Mouse (Mus musculus) midbrain, embryonic 14.5 days (tissue): ENCODE measurements at regions not wholly inside any gene's neighbourhood (a gene's known extent, or its start where the extent isn't known, plus 50 kb on each side); places are given as distances from the start of the nearest gene placed in this dataset.
A peak's percentile ranks its signal among the peaks of the same experiment; 100 is the strongest.
"Not testable (repeated sequence)": the region's sequence is repeated elsewhere in the genome, so short reads cannot be mapped to it uniquely, and the experiment has no call there.

ENCODE experiments used
- ATAC-seq: fragments of 200-750 bp; cut with Nextera tagmentation; 2 replicates; pipeline ENCODE4 v1.8.0; 2017; ENCODE audit warnings: moderate number of reproducible peaks, moderate library complexity; ENCODE audit not compliant: low FRiP score, low TSS enrichment
- DNase-seq: peaks from one replicate; pipeline ENCODE4 v3.0.0-alpha.2; 2015
- H3K27ac ChIP-seq: fragments of 300-500 bp; sonication (generic); replicated peaks from 2 replicates; pipeline ENCODE4 v1.5.1; 2014; ENCODE audit warnings: mild to moderate bottlenecking, low read depth, low read length, moderate library complexity
- H3K27me3 ChIP-seq: fragments of 300-500 bp; sonication (generic); 2 replicates; pipeline ENCODE4 v1.6.1; 2014; ENCODE audit warnings: low read length, control low read depth, mixed read lengths; ENCODE audit not compliant: control insufficient read depth, insufficient read depth
- H3K36me3 ChIP-seq: fragments of 300-500 bp; sonication (generic); 2 replicates; pipeline ENCODE4 v1.6.1; 2014; ENCODE audit warnings: low read length, control low read depth; ENCODE audit not compliant: control insufficient read depth, insufficient read depth
- H3K4me1 ChIP-seq: fragments of 300-500 bp; sonication (generic); 2 replicates; pipeline ENCODE4 v1.6.1; 2014; ENCODE audit warnings: mild to moderate bottlenecking, antibody characterized with exemption, low read length, control low read depth; ENCODE audit not compliant: control insufficient read depth, insufficient read depth
- H3K4me2 ChIP-seq: fragments of 300-500 bp; sonication (generic); 2 replicates; pipeline ENCODE4 v1.6.1; 2014; ENCODE audit warnings: mild to moderate bottlenecking, low read length, moderate library complexity
- H3K4me3 ChIP-seq: fragments of 300-500 bp; sonication (generic); replicated peaks from 2 replicates; pipeline ENCODE4 v1.5.1; 2014; ENCODE audit warnings: low read depth, low read length
- H3K9ac ChIP-seq: fragments of 300-500 bp; sonication (generic); replicated peaks from 2 replicates; pipeline ENCODE4 v1.6.1; 2014; ENCODE audit warnings: mild to moderate bottlenecking, low read length, moderate library complexity
- H3K9me3 ChIP-seq: fragments of 300-500 bp; sonication (generic); 2 replicates; pipeline ENCODE4 v1.6.1; 2016; ENCODE audit warnings: low read length, control low read depth, mixed read lengths; ENCODE audit not compliant: control insufficient read depth
- WGBS: fragments of 180-500 bp; shearing (Covaris S2); extraction: QIAGEN DNeasy Blood & Tissue Kit; methylation state at CpG from one replicate; pipeline ENCODE4 v1.1.7; 2014; 5-methylcytosine and 5-hydroxymethylcytosine counted together

DNA sequence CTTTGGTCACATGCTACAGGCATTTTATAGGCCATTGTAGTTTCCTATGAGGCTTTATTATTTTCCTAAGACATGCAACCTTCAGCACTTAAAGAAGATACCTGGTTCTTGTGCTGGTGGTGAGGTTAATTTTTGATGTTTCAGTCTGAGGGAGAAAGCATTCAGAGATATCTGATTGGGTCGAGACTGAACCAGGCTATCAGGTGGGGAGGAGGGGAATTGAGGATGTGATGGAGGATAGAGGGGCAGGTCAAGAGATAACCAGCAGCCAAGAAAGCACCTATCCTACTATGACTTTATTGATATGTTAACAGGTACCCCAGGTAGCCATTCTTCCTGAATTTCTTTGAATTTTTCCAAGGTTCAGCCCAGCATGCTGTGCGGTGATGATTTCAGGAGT, 74.1 kb upstream of the Zfp988 start:
- H3K9me3 ChIP-seq = peaks cover 41% of the 10 kb centered on the region
- WGBS = 81% methylated on average over 2 of the region's 2 CpGs
- not testable (repeated sequence) for DNase-seq, H3K4me3 ChIP-seq, H3K9ac ChIP-seq, H3K27me3 ChIP-seq, H3K4me1 ChIP-seq, H3K27ac ChIP-seq, H3K36me3 ChIP-seq, H3K4me2 ChIP-seq, ATAC-seq

DNA sequence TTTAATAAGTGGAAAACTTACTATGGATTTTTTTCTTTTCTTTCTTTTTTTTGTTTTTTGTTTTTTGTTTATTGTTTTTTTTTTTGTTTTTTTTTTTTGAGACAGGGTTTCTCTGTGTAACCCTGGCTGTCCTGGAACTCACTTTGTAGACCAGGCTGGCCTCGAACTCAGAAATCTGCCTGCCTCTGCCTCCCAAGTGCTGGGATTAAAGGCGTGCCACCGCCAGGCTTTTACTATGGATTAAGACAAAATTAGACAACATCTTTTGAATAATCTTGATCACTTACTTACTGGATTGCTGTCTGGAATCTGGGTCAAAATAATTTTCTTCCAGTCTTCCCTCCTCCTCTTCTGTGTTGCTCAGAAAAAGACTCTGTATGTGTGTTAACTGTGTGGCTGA, 73.7 kb upstream of the Zfp988 start:
- not testable (repeated sequence) for H3K27me3 ChIP-seq, H3K9ac ChIP-seq, H3K36me3 ChIP-seq, H3K4me1 ChIP-seq, DNase-seq, H3K4me3 ChIP-seq, H3K4me2 ChIP-seq, H3K27ac ChIP-seq
- ATAC-seq = peak; percentile 17; the same call in 1 of the 2 replicates
- H3K9me3 ChIP-seq = peaks cover 44% of the 10 kb centered on the region
- 90% methylated on average over 3 of the region's 3 CpGs for WGBS

DNA sequence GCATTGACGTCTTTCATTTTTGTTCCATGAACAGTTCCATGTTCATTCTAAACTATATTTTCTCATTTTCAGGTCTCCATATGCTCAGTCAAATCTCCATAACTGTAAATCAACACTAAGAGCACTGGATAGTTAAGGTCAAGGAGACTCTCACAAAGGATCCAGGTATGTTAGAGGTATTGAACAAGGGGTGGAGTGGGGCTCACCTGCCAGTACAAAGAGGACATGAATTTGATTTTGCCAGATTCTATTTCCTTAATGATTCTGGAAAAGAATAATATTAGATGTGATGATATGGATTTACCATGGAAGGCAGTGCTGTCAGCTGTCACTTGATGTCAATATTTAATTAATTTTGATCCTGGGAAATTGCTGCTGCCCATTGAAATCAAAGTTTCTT, 73.2 kb upstream of the Zfp988 start:
- DNase-seq, H3K4me1 ChIP-seq, H3K9ac ChIP-seq, H3K27me3 ChIP-seq, H3K4me3 ChIP-seq, H3K36me3 ChIP-seq, ATAC-seq, H3K4me2 ChIP-seq, H3K27ac ChIP-seq: not testable (repeated sequence)
- 90% methylated on average over 1 of the region's 1 CpGs for WGBS
- peaks cover 44% of the 10 kb centered on the region for H3K9me3 ChIP-seq

DNA sequence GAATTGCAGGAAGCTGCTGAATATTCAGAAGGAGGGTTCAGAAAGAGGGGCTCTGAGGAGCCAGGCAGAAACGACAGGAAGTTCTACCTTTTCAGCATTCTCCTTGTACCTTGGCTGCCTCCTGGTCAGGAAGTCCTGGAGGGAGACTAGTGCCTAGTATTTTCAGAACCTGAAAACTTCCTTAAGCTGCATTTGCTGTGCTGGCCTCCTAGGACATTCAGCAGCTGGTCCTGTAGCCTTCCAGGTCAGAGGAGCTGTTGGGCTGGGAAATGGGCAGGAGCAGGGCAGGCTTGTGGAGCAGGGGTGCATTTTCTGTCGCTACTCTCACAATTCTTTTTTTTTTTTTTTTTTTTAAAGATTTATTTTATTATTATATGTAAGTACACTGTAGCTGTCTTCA, 71.2 kb upstream of the Zfp988 start:
- not testable (repeated sequence) for H3K4me1 ChIP-seq, H3K4me3 ChIP-seq, DNase-seq, H3K9ac ChIP-seq, H3K27ac ChIP-seq, H3K36me3 ChIP-seq, ATAC-seq, H3K27me3 ChIP-seq, H3K4me2 ChIP-seq
- 46% methylated on average over 2 of the region's 2 CpGs for WGBS
- H3K9me3 ChIP-seq = peaks cover 50% of the 10 kb centered on the region

DNA sequence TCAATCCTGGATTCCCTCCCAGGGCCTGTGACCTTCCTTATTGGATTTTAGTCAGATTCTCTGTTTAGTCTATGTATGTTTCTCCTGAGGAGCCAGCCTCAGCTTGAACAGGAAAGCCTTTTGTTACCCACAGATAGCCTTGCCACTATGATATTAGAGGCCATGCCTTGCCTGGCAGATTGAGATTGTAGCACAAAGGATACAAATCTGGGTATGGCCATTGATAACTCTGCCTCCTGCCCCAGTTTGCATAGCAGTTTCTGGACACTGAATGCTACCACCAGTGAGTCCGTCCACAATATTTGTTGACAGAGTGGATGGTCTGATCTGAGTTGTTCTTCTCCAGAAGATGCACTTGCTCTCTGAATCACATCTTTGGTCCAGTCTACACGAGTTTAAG, 70.0 kb upstream of the Zfp988 start:
- WGBS = 59% methylated on average over 2 of the region's 2 CpGs
- not testable (repeated sequence) for H3K4me1 ChIP-seq, ATAC-seq, H3K9ac ChIP-seq, H3K4me2 ChIP-seq, H3K4me3 ChIP-seq, H3K36me3 ChIP-seq, DNase-seq, H3K27ac ChIP-seq, H3K27me3 ChIP-seq
- peaks cover 54% of the 10 kb centered on the region for H3K9me3 ChIP-seq

DNA sequence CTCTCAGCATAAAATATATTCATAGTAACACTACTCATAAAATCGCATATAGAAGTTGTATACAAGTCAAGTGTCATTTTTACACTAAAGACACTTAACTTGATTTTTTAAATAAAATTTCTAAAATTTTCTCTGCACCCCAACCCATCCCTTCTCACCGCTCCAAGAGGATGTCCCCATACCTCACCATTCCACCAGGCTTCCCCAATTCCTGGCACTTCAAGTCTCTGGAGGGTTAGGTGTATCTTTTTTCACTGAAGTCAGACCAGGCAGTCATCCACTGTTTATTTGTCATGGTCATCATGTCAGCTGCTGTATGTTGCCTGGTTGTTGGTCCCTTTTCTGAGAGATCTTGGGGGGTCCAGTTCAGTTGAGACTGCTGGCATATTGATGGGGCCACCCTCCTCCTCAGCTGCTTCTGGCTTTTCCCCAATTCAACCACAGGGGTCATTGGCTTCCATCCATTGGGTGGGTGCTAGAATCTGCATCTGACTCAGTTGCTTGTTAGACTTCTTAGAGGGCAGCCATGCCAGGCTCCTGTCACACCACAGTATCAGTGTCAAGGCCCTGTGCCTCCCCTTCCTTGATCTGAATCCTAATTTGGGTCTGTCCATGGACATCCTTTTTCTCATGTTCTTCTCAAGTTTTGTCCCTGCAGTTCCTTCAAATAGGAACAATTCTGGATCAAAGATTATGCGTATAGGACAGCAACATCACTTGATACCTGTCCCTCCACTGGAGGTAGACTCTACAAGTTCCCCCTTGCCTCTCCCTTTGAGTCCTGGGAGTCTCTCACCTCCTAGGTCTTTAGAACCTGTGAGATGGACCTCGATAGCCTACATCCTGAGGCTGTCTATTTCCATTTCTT, 63.9 kb upstream of the Zfp988 start:
- not testable (repeated sequence) for H3K36me3 ChIP-seq, H3K4me3 ChIP-seq, H3K27me3 ChIP-seq, H3K9ac ChIP-seq, DNase-seq, H3K4me2 ChIP-seq, H3K27ac ChIP-seq, H3K4me1 ChIP-seq
- H3K9me3 ChIP-seq = peaks cover 39% of the 10 kb centered on the region
- WGBS = 78% methylated on average over 4 of the region's 4 CpGs
- ATAC-seq = peak; percentile 68; the same call in 1 of the 2 replicates

DNA sequence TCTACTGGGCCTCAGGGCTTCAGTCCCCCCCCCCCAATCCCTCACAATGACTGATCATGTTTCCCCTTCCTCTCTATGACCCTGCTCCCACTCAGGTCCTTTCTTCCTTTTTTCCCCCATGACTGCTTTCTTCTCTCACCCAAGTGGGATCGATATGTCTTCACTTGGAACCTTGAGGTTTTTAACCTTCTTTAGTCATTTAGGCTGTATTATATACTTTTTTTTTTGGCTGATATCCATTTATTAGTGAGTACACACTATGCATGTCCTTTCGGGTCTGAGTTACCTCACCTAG, 63.3 kb upstream of the Zfp988 start:
- Histone ChIP-seq H3K27me3 (no peaks in the 10 kb centered on the region), H3K36me3 (no peaks in the 10 kb centered on the region), H3K27ac (no peak overlapping the region), H3K9ac (no peak overlapping the region), H3K9me3 (peaks cover 38% of the 10 kb centered on the region), H3K4me1 (no peaks in the 10 kb centered on the region), H3K4me2 (no peak overlapping the region), H3K4me3 (no peak overlapping the region)
- ATAC-seq (peak; percentile 64; the same call in 1 of the 2 replicates), DNase-seq (no peak)
- 85% methylated on average over 2 of the region's 2 CpGs for WGBS

DNA sequence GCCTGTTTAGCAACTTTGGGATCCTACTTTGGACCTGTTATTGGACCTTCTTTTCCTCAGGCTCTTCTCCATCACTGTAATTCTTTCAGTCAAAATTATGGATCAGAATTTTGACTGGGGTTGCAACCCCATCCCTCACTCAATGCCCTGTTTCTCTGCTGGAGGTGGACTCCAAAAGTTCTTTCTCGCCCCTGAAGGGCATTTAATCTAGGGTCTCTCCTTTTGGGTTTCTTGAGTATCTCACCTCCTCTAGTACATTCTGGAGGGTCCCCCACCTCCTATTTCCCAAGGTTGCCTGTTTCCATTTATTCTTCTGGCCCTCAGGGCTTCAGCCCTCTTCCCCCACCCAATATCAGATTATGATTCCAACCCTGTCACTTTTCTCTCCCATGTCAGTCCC, 56.9 kb upstream of the Zfp988 start:
- H3K4me3 ChIP-seq, H3K27ac ChIP-seq, ATAC-seq, H3K4me2 ChIP-seq, DNase-seq, H3K9ac ChIP-seq, H3K36me3 ChIP-seq, H3K27me3 ChIP-seq, H3K4me1 ChIP-seq: not testable (repeated sequence)
- H3K9me3 ChIP-seq = peaks cover 20% of the 10 kb centered on the region
- 84% methylated on average over 1 of the region's 1 CpGs for WGBS
